Mouse (Mus musculus) midbrain, postnatal 0 days (tissue): ENCODE measurements at regions not wholly inside any gene's neighbourhood (a gene's known extent, or its start where the extent isn't known, plus 50 kb on each side); places are given as distances from the start of the nearest gene placed in this dataset.
A peak's percentile ranks its signal among the peaks of the same experiment; 100 is the strongest.

Experiments
- ATAC-seq: fragments of 200-750 bp; cut with Nextera tagmentation; 2 replicates; pipeline ENCODE4 v1.8.0; 2017; ENCODE audit warnings: moderate number of reproducible peaks, mild to moderate bottlenecking, moderate TSS enrichment, moderate library complexity; ENCODE audit not compliant: low FRiP score
- DNase-seq: peaks from one replicate; pipeline ENCODE4 v3.0.0-alpha.2; 2015; ENCODE audit warnings: low spot score
- H3K27ac ChIP-seq: fragments of 300-500 bp; sonication (generic); 2 replicates; pipeline ENCODE4 v1.5.1; 2014; ENCODE audit warnings: low read depth, mild to moderate bottlenecking, low read length, mixed read lengths
- H3K27me3 ChIP-seq: fragments of 300-500 bp; sonication (generic); 2 replicates; pipeline ENCODE4 v1.6.1; 2014; ENCODE audit warnings: low read length, control low read depth, mixed read lengths; ENCODE audit not compliant: insufficient read depth
- H3K36me3 ChIP-seq: fragments of 300-500 bp; sonication (generic); 2 replicates; pipeline ENCODE4 v1.6.1; 2014; ENCODE audit warnings: low read length, control low read depth, mixed read lengths; ENCODE audit not compliant: insufficient read depth
- H3K4me1 ChIP-seq: fragments of 300-500 bp; sonication (generic); 2 replicates; pipeline ENCODE4 v1.6.1; 2014; ENCODE audit warnings: mild to moderate bottlenecking, control low read depth, antibody characterized with exemption, low read length, mixed read lengths; ENCODE audit not compliant: insufficient read depth
- H3K4me2 ChIP-seq: fragments of 300-500 bp; sonication (generic); 2 replicates; pipeline ENCODE4 v1.6.1; 2014; ENCODE audit warnings: low read depth, mild to moderate bottlenecking, low read length, mixed read lengths; ENCODE audit not compliant: poor library complexity, severe bottlenecking
- H3K4me3 ChIP-seq: fragments of 300-500 bp; sonication (generic); 2 replicates; pipeline ENCODE4 v1.5.1; 2014; ENCODE audit warnings: low read depth, mild to moderate bottlenecking, low read length, moderate library complexity
- H3K9ac ChIP-seq: fragments of 300-500 bp; sonication (generic); replicated peaks from 2 replicates; pipeline ENCODE4 v1.6.1; 2014; ENCODE audit warnings: mild to moderate bottlenecking, low read length, moderate library complexity, mixed read lengths; ENCODE audit not compliant: poor library complexity, severe bottlenecking
- H3K9me3 ChIP-seq: fragments of 300-500 bp; sonication (generic); 2 replicates; pipeline ENCODE4 v1.6.1; 2016; ENCODE audit warnings: low read length, control low read depth
- CTCF ChIP-seq: IDR thresholded peaks from 2 replicates; pipeline ENCODE4 v1.5.1; 2016; ENCODE audit warnings: antibody characterized with exemption, mild to moderate bottlenecking
- WGBS: fragments of 180-500 bp; shearing (Covaris S2); extraction: QIAGEN DNeasy Blood & Tissue Kit; methylation state at CpG from one replicate; pipeline ENCODE4 v1.1.7; 2014; 5-methylcytosine and 5-hydroxymethylcytosine counted together

- H3K9ac ChIP-seq, result no peak overlapping the region
- 19% methylated on average over 8 of the region's 8 CpGs for WGBS
- no peak overlapping the region for H3K27ac ChIP-seq
Measured at GRCm38 (mm10) chr12:106173211-106173610, 163.2 kb downstream of the Vrk1 start.

DNA sequence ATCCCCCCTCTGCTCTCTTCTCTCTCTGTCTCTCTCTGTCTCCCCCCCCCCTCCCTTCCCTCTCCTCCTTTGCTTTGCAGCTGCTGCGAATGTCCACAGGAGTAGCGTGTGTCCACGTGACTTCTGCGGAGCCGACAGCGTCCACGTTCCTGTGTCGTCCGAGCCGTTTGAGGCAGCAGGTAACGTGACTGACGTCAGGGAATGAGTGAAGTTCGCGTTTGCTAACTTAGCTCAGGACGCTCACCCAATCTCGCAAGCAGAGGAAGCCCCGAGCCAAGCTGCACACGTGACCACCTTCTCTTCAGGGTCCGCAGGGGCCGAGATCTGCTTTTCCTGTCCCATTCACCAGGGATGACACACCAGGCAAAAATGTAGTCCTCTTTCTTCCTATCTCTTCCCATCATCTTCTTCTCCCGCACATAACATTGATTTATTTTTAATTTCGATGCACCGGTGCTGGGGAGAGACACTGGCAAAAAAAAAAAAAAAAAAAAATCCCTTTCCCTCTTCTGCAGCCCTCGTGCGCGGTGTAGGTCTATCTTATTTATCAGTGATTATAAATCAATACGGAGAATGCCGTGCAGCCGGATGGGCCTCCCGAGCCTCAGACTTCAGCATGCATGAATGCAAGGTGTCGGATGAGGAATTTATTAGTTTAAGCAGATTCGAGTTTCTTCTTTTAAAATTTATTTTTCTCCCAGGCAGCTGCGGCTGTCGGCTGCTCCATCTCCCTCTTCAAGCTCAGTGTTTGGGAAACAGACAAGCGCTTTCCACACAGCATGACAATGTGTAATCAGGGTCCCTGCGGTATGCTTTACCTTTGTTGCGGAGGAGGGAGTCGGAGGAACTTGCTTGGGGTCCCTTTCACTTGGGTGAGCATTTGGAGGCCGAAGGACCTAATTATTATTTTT, 164.3 kb downstream of the Vrk1 start:
- ATAC-seq, result peak; percentile 70; the same call in 1 of the 2 replicates
- peak overlapping the region; percentile 35 for H3K4me3 ChIP-seq
- H3K4me2 ChIP-seq, result peak overlapping the region; percentile 77
- H3K27ac ChIP-seq, result peak overlapping the region; percentile 63
- no peak for TF ChIP-seq CTCF
- DNase-seq, result peak; percentile 58
- H3K9me3 ChIP-seq, result no peaks in the 10 kb centered on the region
- H3K4me1 ChIP-seq, result peaks cover 9% of the 10 kb centered on the region; the same call in 1 of the 2 replicates
- under 1% methylated on average over 39 of the region's 39 CpGs for WGBS
- no peaks in the 10 kb centered on the region for H3K27me3 ChIP-seq
- H3K36me3 ChIP-seq, result no peaks in the 10 kb centered on the region
- H3K9ac ChIP-seq, result peak overlapping the region; percentile 52

More at GRCm38 (mm10) chr12:106173211-106173610, 163.2 kb downstream of the Vrk1 start:
- Histone ChIP-seq H3K36me3 (no peaks in the 10 kb centered on the region), H3K4me1 (peaks cover 9% of the 10 kb centered on the region; the same call in 1 of the 2 replicates), H3K27me3 (no peaks in the 10 kb centered on the region), H3K9me3 (no peaks in the 10 kb centered on the region), H3K4me2 (peak overlapping the region; percentile 77), H3K4me3 (no peak overlapping the region)
- DNase-seq (no peak), ATAC-seq (no peak)
- TF ChIP-seq CTCF, result no peak

DNA sequence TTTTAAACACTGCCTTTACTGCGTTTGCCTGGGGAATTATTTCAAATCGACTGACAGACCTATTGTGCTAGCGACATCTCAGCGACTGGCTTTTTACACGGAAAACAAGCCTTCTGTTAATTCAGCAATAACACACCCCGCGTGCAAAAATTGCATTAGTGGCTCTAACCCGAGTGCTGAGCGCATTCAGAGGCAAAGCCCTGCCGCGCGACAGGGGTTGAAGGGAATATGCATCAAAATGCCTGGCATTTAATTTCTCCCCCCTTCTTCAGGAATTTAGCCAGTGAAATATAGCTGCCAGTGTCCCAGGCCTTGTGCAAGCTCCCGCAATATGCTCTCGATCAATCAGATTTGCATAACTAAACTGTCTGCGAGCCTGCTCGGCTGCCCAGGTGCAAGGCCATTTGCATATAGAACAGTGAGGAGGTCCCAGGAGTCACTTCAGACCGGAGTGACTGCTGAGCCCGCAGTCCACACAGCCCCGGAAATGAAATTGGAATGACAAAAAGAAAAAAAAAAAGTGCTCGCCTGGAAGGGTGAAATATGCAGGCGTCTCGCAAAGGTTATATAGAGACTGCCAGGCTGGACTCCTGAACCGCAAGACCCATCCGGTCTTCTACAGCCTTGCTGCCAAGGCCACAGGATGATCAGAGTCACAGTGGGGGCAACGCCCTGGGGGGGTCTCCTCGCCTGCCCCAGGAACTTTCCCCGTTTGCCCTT, 165.1 kb downstream of the Vrk1 start:
- peak overlapping the region; percentile 52 for H3K9ac ChIP-seq
- no peaks in the 10 kb centered on the region for H3K27me3 ChIP-seq
- no peaks in the 10 kb centered on the region for H3K9me3 ChIP-seq
- TF ChIP-seq CTCF, result no peak
- WGBS, result 3% methylated on average over 27 of the region's 27 CpGs
- H3K36me3 ChIP-seq, result no peaks in the 10 kb centered on the region
- DNase-seq (peak; percentile 24), ATAC-seq (no peak)
- peaks cover 9% of the 10 kb centered on the region; the same call in 1 of the 2 replicates for H3K4me1 ChIP-seq
- H3K4me3 ChIP-seq, result peak overlapping the region; percentile 35
- peak overlapping the region; percentile 63 for H3K27ac ChIP-seq
- H3K4me2 ChIP-seq, result peak overlapping the region; percentile 77

DNA sequence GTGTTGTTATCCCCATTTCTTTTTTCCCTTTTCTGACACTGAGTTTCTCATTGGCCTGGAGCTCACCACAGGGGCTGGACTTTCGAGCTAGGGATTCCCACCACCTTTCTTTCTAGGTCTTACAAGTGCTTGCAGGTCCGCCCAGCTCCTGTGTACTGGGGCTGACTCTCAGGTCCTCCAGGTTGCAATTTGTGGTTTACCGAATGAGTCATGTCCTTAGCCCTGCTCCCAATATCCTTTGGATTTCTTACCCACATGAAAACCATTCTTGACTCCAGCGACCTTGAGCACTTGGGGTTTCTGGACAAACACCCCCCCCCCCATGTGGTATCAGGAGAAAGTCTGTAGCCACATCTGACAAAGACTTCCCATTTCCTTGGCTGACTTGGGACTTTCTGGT, 167.3 kb downstream of the Vrk1 start:
- no peak for TF ChIP-seq CTCF
- no peak for DNase-seq
- ATAC-seq, result no peak
- 78% methylated on average over 4 of the region's 4 CpGs for WGBS
- Histone ChIP-seq H3K4me3 (no peak overlapping the region), H3K9ac (no peak overlapping the region), H3K4me2 (no peak overlapping the region), H3K27ac (no peak overlapping the region), H3K4me1 (peaks cover 9% of the 10 kb centered on the region; the same call in 1 of the 2 replicates), H3K36me3 (no peaks in the 10 kb centered on the region), H3K9me3 (no peaks in the 10 kb centered on the region), H3K27me3 (no peaks in the 10 kb centered on the region)

GRCm38 (mm10) chr12:106177861-106178260, 167.8 kb downstream of the Vrk1 start:
- no peak overlapping the region for H3K4me2 ChIP-seq
- peaks cover 9% of the 10 kb centered on the region; the same call in 1 of the 2 replicates for H3K4me1 ChIP-seq
- H3K9me3 ChIP-seq, result no peaks in the 10 kb centered on the region
- no peak for TF ChIP-seq CTCF
- H3K4me3 ChIP-seq, result no peak overlapping the region
- no peak overlapping the region for H3K27ac ChIP-seq
- no peaks in the 10 kb centered on the region for H3K27me3 ChIP-seq
- 66% methylated on average over 3 of the region's 3 CpGs for WGBS
- H3K36me3 ChIP-seq, result no peaks in the 10 kb centered on the region
- no peak for DNase-seq
- H3K9ac ChIP-seq, result no peak overlapping the region
- no peak for ATAC-seq
